Mouse (Mus musculus) right cerebral cortex, postnatal 4 days (tissue): ENCODE measurements around the gene Cdh18.
"Not testable (repeated sequence)": the region's sequence is repeated elsewhere in the genome, so short reads cannot be mapped to it uniquely, and the experiment has no call there.

Experiments
- DNase-seq: peaks from one replicate; pipeline ENCODE4 v3.0.0-alpha.2; 2022

Cdh18 gene

GRCm38 (mm10) chr15:22548711-22549271, at the start of gene Cdh18:
Gene Cdh18 (plus strand): TSS chr15:22549022.
- no peak for DNase-seq

GRCm38 (mm10) chr15:22511271-22511670, 37.6 kb upstream of the Cdh18 start:
- no peak for DNase-seq

GRCm38 (mm10) chr15:22535828-22536227, 13.0 kb upstream of the Cdh18 start:
- no peak for DNase-seq

- no peak for DNase-seq
These were observed 29.3 kb downstream of the Cdh18 start for GRCm38 (mm10) chr15:22577974-22578616.

GRCm38 (mm10) chr15:22578617-22578990, 29.8 kb downstream of the Cdh18 start:
- DNase-seq, result no peak

- no peak for DNase-seq
These were observed 35.8 kb downstream of the Cdh18 start for GRCm38 (mm10) chr15:22584667-22585066.

- no peak for DNase-seq
These were observed 167.6 kb downstream of the Cdh18 start for GRCm38 (mm10) chr15:22716376-22716775.

GRCm38 (mm10) chr15:22717681-22718080, 168.9 kb downstream of the Cdh18 start:
- no peak for DNase-seq

- no peak for DNase-seq
These were observed 177.8 kb downstream of the Cdh18 start for GRCm38 (mm10) chr15:22726574-22726973.

- no peak for DNase-seq
These were observed 184.2 kb downstream of the Cdh18 start for GRCm38 (mm10) chr15:22733039-22733438.

GRCm38 (mm10) chr15:22736165-22736564, 187.3 kb downstream of the Cdh18 start:
- DNase-seq, result no peak

GRCm38 (mm10) chr15:22761257-22761656, 212.4 kb downstream of the Cdh18 start:
- not testable (repeated sequence) for DNase-seq

GRCm38 (mm10) chr15:22766591-22766990, 217.8 kb downstream of the Cdh18 start:
- DNase-seq, result not testable (repeated sequence)

GRCm38 (mm10) chr15:22776346-22776745, 227.5 kb downstream of the Cdh18 start:
- DNase-seq, result no peak

GRCm38 (mm10) chr15:22789696-22790095, 240.9 kb downstream of the Cdh18 start:
- DNase-seq, result no peak

- no peak for DNase-seq
These were observed 243.0 kb downstream of the Cdh18 start for GRCm38 (mm10) chr15:22791791-22792190.

GRCm38 (mm10) chr15:22833127-22833526, 284.3 kb downstream of the Cdh18 start:
- no peak for DNase-seq

- DNase-seq, result no peak
These were observed 288.4 kb downstream of the Cdh18 start for GRCm38 (mm10) chr15:22837173-22837572.

GRCm38 (mm10) chr15:22857704-22858103, 308.9 kb downstream of the Cdh18 start:
- DNase-seq, result no peak

- DNase-seq, result no peak
These were observed 321.9 kb downstream of the Cdh18 start for GRCm38 (mm10) chr15:22870679-22871078.

GRCm38 (mm10) chr15:22897724-22898123, 348.9 kb downstream of the Cdh18 start:
- DNase-seq, result no peak

GRCm38 (mm10) chr15:22898208-22898607, 349.4 kb downstream of the Cdh18 start:
- no peak for DNase-seq

GRCm38 (mm10) chr15:22914444-22914843, 365.6 kb downstream of the Cdh18 start:
- no peak for DNase-seq

- no peak for DNase-seq
These were observed 385.5 kb downstream of the Cdh18 start for GRCm38 (mm10) chr15:22934293-22934692.

- DNase-seq, result no peak
These were observed 398.4 kb downstream of the Cdh18 start for GRCm38 (mm10) chr15:22947234-22947633.
